Mouse (Mus musculus) lung, adult 2 months (tissue): ENCODE results near the gene Ptpn14.

Experiments used
- CTCF ChIP-seq: fragments of 200-500 bp; IDR thresholded peaks from 2 replicates; pipeline ENCODE4 v1.5.1; 2011; ENCODE audit warnings: mild to moderate bottlenecking, low read length, control low read depth; ENCODE audit not compliant: insufficient read depth
- POLR2A ChIP-seq: fragments of 200-500 bp; IDR thresholded peaks from 2 replicates; pipeline ENCODE4 v1.6.1; 2011; ENCODE audit warnings: low read depth, mild to moderate bottlenecking, control low read depth, low read length, borderline replicate concordance; ENCODE audit errors: extremely low read depth

GRCm38 (mm10) chr1:189917126-189917500 is 189.0 kb downstream of the Ptpn14 start:
- TF ChIP-seq POLR2A (no peak), CTCF (no peak)
